Mouse (Mus musculus): ENCODE measurements around the gene Ube2r2. TPM values are rescaled to one million over a fixed set of nuclear protein-coding genes. Genes with fewer than 3 reads are reported as not detected.

Gene Ube2r2
- polyA plus RNA-seq, 1 experiment = 18.8 TPM

GRCm38 (mm10) chr4:41094361-41094760 lies 41.2 kb upstream of the Ube2r2 start:
- Histone ChIP-seq H3K27ac (ENCODE audit: control insufficient read depth, insufficient read depth, low read depth, low read length) (no peak overlapping the region), H3K27me3 (ENCODE audit: control insufficient read depth, insufficient read depth, low read length) (no peaks in the 10 kb centered on the region; the same call in 1 of the 2 replicates), H3K4me1 (ENCODE audit: control insufficient read depth, insufficient read depth, low read length) (peaks cover 18% of the 10 kb centered on the region), H3K4me3 (ENCODE audit: control insufficient read depth, low read depth, low read length) (peak overlapping the region; percentile 20), H3K36me3 (ENCODE audit: control insufficient read depth, insufficient read depth, low read length) (no peaks in the 10 kb centered on the region)
- TF ChIP-seq CTCF (IDR thresholded peaks at IDR 0.05; ENCODE audit: control insufficient read depth, insufficient read depth, insufficient replicate concordance, low read depth, low read length) (no peak), POLR2A (IDR thresholded peaks at IDR 0.05; ENCODE audit: control insufficient read depth, low read depth, low read length) (no peak)

DNA sequence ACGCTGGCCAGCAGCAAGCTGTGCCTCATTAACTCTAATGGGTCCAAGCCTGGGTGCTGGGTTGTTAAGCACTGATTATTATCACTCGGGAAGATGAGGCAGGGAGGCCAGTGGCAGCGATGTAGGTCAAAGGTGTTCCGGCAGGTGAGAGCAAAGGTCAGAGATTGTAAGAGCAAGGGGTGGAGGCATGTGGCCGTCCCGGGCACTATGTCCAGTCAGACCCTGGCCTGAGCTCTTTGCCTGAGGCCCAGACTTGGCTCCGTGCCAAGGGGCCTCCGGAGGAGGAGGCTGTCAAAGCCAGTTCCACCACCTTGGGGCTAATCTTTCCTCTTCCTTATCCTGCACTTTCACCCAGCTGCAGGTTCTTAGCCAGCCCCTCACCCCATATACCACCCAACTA lies 39.4 kb upstream of the Ube2r2 start:
- TF ChIP-seq CTCF (IDR thresholded peaks at IDR 0.05; ENCODE audit: control insufficient read depth, insufficient read depth, insufficient replicate concordance, low read depth, low read length) (no peak), POLR2A (IDR thresholded peaks at IDR 0.05; ENCODE audit: control insufficient read depth, low read depth, low read length) (no peak)
- Histone ChIP-seq H3K4me3 (ENCODE audit: control insufficient read depth, low read depth, low read length) (no peak overlapping the region), H3K4me1 (ENCODE audit: control insufficient read depth, insufficient read depth, low read length) (peaks cover 18% of the 10 kb centered on the region), H3K36me3 (ENCODE audit: control insufficient read depth, insufficient read depth, low read length) (no peaks in the 10 kb centered on the region), H3K27ac (ENCODE audit: control insufficient read depth, insufficient read depth, low read depth, low read length) (no peak overlapping the region), H3K27me3 (ENCODE audit: control insufficient read depth, insufficient read depth, low read length) (no peaks in the 10 kb centered on the region; the same call in 1 of the 2 replicates)

DNA sequence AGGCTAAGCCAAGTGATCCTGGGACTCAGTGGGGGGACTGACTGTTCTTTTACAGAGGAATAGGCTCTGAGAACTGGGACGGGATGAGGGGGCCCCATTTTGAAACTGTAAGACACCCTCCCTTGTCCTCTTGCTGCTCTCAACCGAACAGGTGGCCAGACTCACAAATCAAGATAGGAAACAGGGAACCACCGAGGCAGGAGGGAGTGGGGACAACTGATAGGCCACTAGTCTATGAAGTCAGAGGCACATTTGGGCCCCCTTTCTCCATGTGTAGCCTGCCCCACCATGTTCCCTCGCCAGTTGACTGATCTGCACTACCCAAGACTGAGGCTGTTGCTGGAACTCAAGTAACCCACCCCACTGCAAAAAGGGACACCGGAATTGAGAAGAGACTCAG lies 38.7 kb upstream of the Ube2r2 start:
- no peaks in the 10 kb centered on the region for H3K36me3 ChIP-seq (ENCODE audit: control insufficient read depth, insufficient read depth, low read length)
- no peaks in the 10 kb centered on the region; the same call in 1 of the 2 replicates for H3K27me3 ChIP-seq (ENCODE audit: control insufficient read depth, insufficient read depth, low read length)
- no peak overlapping the region for H3K4me3 ChIP-seq (ENCODE audit: control insufficient read depth, low read depth, low read length)
- TF ChIP-seq POLR2A (IDR thresholded peaks at IDR 0.05; ENCODE audit: control insufficient read depth, low read depth, low read length) (no peak), CTCF (IDR thresholded peaks at IDR 0.05; ENCODE audit: control insufficient read depth, insufficient read depth, insufficient replicate concordance, low read depth, low read length) (no peak)
- H3K4me1 ChIP-seq (ENCODE audit: control insufficient read depth, insufficient read depth, low read length) = peaks cover 18% of the 10 kb centered on the region
- H3K27ac ChIP-seq (ENCODE audit: control insufficient read depth, insufficient read depth, low read depth, low read length) = no peak overlapping the region

DNA sequence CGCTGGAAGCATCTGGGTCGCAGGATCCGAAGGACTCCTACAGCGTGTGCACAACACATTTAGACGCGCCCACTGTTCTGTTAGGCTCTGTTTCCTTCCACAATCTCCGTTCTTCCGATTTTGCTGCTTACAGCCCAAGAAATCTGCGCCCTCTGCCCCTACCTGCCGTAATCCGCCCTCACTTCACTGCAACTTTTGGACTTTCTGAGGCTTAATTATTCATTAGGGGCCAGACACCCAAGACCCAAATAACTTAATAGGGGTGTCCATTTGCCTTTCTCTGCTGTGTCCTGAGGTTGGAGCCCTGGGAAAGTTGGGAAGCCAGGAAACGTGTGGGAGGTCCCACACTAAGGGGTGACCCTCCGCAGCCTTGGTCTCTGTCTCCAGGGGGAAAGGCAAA lies 38.2 kb upstream of the Ube2r2 start:
- TF ChIP-seq CTCF (IDR thresholded peaks at IDR 0.05; ENCODE audit: control insufficient read depth, insufficient read depth, insufficient replicate concordance, low read depth, low read length) = no peak
- H3K36me3 ChIP-seq (ENCODE audit: control insufficient read depth, insufficient read depth, low read length) = no peaks in the 10 kb centered on the region
- peaks cover 18% of the 10 kb centered on the region for H3K4me1 ChIP-seq (ENCODE audit: control insufficient read depth, insufficient read depth, low read length)
- peak overlapping the region; percentile 61 for H3K4me3 ChIP-seq (ENCODE audit: control insufficient read depth, low read depth, low read length)
- H3K27me3 ChIP-seq (ENCODE audit: control insufficient read depth, insufficient read depth, low read length) = no peaks in the 10 kb centered on the region; the same call in 1 of the 2 replicates
- no peak overlapping the region for H3K27ac ChIP-seq (ENCODE audit: control insufficient read depth, insufficient read depth, low read depth, low read length)

GRCm38 (mm10) chr4:41097871-41098576 lies 37.5 kb upstream of the Ube2r2 start, which contains the start of gene Aqp3:
Gene Aqp3 (minus strand): TSS chr4:41098183.
- Histone ChIP-seq H3K27ac (ENCODE audit: control insufficient read depth, insufficient read depth, low read depth, low read length) (no peak within 1 kb of the TSS), H3K4me1 (ENCODE audit: control insufficient read depth, insufficient read depth, low read length) (peaks cover 18% of the 10 kb centered on the region), H3K27me3 (ENCODE audit: control insufficient read depth, insufficient read depth, low read length) (no peaks in the 10 kb centered on the region; the same call in 1 of the 2 replicates), H3K36me3 (ENCODE audit: control insufficient read depth, insufficient read depth, low read length) (no peaks in the 10 kb centered on the region), H3K4me3 (ENCODE audit: control insufficient read depth, low read depth, low read length) (peak within 1 kb of the TSS; percentile 61)
- no peak for TF ChIP-seq POLR2A (IDR thresholded peaks at IDR 0.05; ENCODE audit: control insufficient read depth, low read depth, low read length)
- no peak for TF ChIP-seq CTCF (IDR thresholded peaks at IDR 0.05; ENCODE audit: control insufficient read depth, insufficient read depth, insufficient replicate concordance, low read depth, low read length)

GRCm38 (mm10) chr4:41098577-41098951 lies 37.0 kb upstream of the Ube2r2 start:
- Histone ChIP-seq H3K27ac (ENCODE audit: control insufficient read depth, insufficient read depth, low read depth, low read length) (no peak overlapping the region), H3K4me3 (ENCODE audit: control insufficient read depth, low read depth, low read length) (peak overlapping the region; percentile 39), H3K27me3 (ENCODE audit: control insufficient read depth, insufficient read depth, low read length) (no peaks in the 10 kb centered on the region; the same call in 1 of the 2 replicates), H3K36me3 (ENCODE audit: control insufficient read depth, insufficient read depth, low read length) (no peaks in the 10 kb centered on the region), H3K4me1 (ENCODE audit: control insufficient read depth, insufficient read depth, low read length) (peaks cover 15% of the 10 kb centered on the region)
- no peak for TF ChIP-seq POLR2A (IDR thresholded peaks at IDR 0.05; ENCODE audit: control insufficient read depth, low read depth, low read length)
- no peak for TF ChIP-seq CTCF (IDR thresholded peaks at IDR 0.05; ENCODE audit: control insufficient read depth, insufficient read depth, insufficient replicate concordance, low read depth, low read length)

DNA sequence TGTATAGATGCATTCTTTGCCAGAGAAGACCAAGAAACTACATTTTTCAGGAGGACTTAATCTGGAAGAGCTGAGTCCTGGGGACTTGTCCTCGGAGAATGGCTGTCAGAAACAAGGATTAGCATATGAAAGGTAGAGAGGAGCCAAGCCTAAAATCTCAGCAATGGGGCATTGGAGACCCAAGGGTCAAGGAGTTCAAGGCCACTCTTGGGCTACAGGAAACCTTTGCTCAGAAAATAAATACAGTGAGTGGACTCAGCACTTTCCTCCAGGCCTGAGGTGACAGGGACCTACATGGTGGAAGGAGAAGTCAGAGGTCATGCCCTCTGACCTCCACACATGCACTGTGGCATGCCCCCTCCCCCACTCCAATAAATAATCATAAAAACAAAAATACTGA lies 34.6 kb upstream of the Ube2r2 start:
- Histone ChIP-seq H3K27ac (ENCODE audit: control insufficient read depth, insufficient read depth, low read depth, low read length) (no peak overlapping the region), H3K27me3 (ENCODE audit: control insufficient read depth, insufficient read depth, low read length) (no peaks in the 10 kb centered on the region; the same call in 1 of the 2 replicates), H3K36me3 (ENCODE audit: control insufficient read depth, insufficient read depth, low read length) (no peaks in the 10 kb centered on the region), H3K4me1 (ENCODE audit: control insufficient read depth, insufficient read depth, low read length) (peaks cover 11% of the 10 kb centered on the region), H3K4me3 (ENCODE audit: control insufficient read depth, low read depth, low read length) (no peak overlapping the region)
- TF ChIP-seq POLR2A (IDR thresholded peaks at IDR 0.05; ENCODE audit: control insufficient read depth, low read depth, low read length) (no peak), CTCF (IDR thresholded peaks at IDR 0.05; ENCODE audit: control insufficient read depth, insufficient read depth, insufficient replicate concordance, low read depth, low read length) (no peak)

Measured in testis, adult 2 months (tissue).